Mouse (Mus musculus) CD4-positive, CD25-positive, alpha-beta regulatory T cell, adult 2 months (primary cell): Measurements from ENCODE around the gene Fam219b.

ENCODE experiments used
- DNase-seq: peaks from one replicate; pipeline ENCODE4 v3.0.0-alpha.2; 2012; ENCODE audit warnings: low read depth, low spot score

Gene Fam219b

DNA sequence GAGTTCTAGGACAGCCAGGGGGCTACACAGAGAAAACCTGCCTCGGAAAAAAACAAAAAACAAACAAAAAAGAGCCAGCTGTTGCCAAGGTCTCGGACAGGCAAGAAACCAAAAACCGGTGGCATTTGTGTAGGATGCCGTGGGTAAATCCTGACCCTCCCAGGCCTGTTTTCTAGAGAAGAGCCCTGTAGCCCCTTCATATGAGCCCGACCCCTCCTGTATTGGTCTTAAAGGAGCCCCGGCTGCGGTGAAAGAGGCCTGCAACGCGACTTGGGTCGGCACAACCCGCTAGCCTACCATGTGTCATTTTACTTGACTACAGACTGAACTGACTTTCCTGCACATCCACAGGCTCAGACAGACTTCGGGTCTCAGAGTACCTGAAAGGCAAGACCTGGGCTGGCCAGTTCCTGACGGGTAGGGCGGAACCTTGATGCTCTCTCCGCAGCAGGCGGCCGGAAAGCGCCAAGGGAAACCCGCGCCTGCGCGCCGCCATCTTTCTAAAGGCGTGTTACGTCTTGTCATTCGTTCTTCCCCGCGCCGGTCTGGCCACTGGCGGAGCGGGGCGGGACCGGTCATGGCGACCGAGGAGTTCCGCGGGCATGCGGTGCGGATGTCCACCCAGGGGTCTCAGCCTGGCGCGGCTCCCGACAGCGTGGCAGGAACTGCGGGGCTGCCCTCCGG, at the start of gene Fam219b:
Gene Fam219b, plus strand, starts transcription at position 485 of the 684 bp plus-strand sequence.
- DNase-seq, result peak; percentile 89

DNA sequence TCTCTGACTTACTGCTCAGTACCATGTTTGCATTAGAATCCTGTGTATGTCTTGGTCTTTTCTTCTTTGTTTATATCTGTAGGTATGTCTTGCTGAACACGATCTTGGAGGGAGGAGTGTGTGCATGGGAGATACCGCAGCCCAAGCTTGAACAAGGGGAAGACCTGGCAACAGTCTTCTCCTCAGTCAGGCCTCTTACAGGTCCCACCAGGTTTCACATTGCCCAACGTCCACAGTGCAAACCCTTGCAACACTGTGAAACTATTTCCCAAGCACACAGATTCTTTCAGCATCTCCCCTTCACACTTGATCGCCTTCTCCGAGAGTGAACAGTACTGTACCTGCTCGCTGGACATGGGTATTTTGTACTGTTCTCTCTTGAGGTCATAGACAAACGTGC, 49.5 kb upstream of the Fam219b start:
- no peak for DNase-seq

GRCm38 (mm10) chr9:57493532-57493931, 43.8 kb upstream of the Fam219b start:
- no peak for DNase-seq

DNA sequence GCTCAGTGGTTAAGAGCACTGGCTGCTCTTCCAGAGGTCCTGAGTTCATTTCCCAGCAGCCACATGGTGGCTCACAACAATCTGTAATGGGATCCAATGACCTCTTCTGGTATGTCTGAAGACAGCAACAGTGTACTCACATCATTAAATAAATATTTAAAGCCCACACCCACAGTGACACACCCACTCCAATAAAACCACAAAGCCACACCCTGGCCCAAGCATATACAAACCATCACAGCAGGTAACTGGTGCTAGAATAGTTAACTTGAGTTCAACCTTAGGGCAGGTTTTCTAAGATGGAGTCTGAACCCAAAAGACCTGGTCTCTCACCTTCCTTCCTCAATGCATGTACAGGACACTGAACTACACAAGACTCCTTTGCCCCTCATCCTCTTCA, 42.4 kb upstream of the Fam219b start:
- no peak for DNase-seq

GRCm38 (mm10) chr9:57497236-57497635, 40.1 kb upstream of the Fam219b start:
- no peak for DNase-seq

- no peak for DNase-seq
Measured at GRCm38 (mm10) chr9:57498536-57498935, 38.8 kb upstream of the Fam219b start.

DNA sequence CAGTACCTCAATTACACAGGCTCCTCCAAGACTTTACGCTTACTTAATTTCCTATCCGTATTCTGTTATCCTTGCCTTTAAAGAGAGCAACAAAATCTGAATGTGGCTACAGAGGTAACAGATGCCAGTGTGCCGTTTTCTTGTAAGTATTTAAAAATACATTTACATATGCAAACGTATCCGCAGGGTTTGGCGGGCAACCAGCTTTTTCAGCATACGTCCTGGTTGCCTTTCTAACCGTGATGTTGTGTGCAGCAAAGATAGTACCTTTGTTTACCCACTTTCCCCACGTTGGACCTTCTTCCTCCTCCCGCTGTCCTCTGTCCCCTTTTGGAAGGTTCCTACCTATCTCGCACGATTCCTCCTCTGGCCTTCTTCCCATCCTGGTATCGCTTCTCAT, 35.9 kb upstream of the Fam219b start:
- no peak for DNase-seq

- DNase-seq, result no peak
Measured at GRCm38 (mm10) chr9:57501861-57502260, 35.5 kb upstream of the Fam219b start.

DNA sequence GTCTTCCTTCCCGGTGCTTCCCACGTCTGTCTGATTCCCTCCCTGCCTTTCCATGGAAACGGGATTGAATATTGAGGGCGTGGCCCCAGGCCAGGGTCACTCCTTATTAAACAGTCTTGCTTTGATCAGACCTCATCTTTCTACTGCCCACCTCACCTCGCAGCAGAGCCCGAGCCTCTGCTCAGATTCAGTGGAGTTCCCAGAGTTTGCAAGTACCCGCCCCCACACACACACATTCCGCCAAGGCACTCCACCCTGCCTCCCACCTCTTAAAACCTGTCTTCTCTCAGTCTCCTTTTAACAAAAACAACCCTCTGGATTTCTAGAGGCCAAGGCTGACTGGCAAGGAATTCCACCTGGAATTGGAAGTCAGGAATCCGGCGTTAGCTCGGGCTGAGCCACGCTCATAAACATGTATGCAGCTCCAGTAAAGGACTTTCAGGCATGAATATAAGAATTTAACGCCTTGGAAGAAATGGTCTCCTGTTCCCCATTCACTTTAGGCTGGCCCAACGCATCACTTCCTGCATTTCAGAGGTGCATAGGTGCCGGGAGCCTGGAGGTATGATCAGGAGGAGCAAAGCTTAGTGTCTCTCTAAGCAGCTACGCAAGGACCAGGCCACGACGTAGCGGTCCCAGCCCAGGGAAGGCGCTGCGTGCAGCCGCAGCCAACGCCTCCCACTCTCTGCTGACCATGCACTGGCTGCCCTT, 34.3 kb upstream of the Fam219b start:
- DNase-seq, result no peak

DNA sequence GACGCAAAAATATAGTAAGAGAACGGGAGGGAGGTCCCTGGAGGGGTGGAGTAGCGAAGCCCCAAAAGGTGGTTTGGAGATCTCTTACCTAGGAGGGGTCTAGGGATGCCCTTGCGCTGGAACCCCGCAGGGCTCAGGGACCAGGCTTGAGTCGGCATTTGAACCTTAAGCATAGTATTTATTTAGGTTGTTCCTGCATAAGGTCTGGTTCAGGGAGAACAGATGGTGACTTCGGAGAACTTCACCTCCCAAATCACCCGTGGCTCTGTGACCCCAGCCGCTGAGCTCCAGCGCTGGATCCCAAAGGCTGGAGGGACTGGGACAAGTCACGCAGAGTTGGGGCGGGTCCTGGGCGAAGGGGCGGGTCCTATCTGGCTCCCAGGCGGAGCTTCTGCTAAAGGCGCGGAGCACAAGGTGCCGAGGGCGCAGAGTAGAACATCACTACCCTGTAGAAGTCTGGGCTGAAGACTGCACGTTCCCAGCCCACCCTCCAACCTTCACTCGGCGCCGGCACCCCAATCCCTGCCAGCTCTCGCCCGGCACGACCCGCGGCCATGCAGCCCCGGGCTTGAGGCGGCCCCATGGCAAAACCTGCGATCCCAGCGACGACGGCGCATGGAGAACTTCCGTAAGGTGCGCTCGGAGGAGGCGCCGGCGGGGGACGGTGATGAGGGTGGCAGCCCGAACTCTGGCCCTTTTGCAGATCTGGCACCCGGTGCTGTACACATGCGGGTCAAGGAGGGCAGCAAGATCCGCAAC, 33.5 kb upstream of the Fam219b start, which contains the start of gene Rpp25:
Gene Rpp25, plus strand, starts transcription at position 405 of the 759 bp plus-strand sequence.
- DNase-seq, result peak; percentile 25

- peak; percentile 71 for DNase-seq
Measured at GRCm38 (mm10) chr9:57504381-57504700, 33.0 kb upstream of the Fam219b start.

DNA sequence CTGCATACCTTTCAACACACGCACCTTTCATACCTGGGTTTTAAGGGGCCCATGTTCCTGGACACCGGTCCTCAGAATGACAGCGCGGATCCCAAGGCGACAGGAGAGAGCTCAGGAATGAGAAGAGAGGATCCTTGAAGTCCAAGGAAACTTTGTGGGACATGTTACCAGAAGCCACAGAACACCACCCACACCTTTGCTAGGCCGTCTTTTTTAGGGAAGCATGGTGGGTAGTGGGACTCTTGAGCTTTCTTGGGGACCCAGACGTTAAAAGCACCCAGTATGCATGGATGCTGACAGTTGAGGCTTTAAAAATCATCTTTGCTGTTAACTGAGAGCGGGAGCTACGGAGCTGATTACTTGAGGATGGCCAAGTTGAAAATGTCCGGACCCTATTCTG, 32.4 kb upstream of the Fam219b start:
- no peak for DNase-seq

GRCm38 (mm10) chr9:57505700-57506099, 31.6 kb upstream of the Fam219b start:
- DNase-seq, result no peak

DNA sequence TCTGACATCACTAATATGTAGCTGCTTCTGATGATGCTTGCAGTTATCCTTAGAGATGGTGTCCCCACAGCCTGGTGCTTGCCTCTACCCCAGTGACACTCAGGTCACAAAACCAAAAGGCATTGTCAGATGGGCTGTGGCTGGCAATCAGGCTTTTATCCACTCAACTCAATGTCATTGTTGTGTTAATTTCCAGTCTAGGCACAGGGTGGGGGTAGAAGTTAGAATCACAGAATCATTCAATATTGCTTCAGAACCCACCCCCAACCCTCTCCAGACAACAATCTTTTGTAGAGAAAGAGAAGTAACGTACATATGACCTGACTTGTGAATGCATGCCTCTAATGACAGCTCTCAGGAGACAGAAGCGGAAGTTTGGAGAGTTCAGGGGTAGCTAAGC, 26.8 kb upstream of the Fam219b start:
- no peak for DNase-seq

GRCm38 (mm10) chr9:57517113-57517512, 20.2 kb upstream of the Fam219b start:
- peak; percentile 87 for DNase-seq

GRCm38 (mm10) chr9:57520375-57521055, 16.8 kb upstream of the Fam219b start:
- no peak for DNase-seq

- peak; percentile 95 for DNase-seq
Measured at GRCm38 (mm10) chr9:57521056-57521911, 16.0 kb upstream of the Fam219b start, which contains the start of gene Cox5a. Cox5a (plus strand) TSS chr9:57521274.

- DNase-seq, result no peak
Measured at GRCm38 (mm10) chr9:57522114-57522860, 15.0 kb upstream of the Fam219b start.

GRCm38 (mm10) chr9:57522861-57523246, 14.5 kb upstream of the Fam219b start:
- DNase-seq, result no peak

GRCm38 (mm10) chr9:57523754-57524153, 13.6 kb upstream of the Fam219b start:
- peak; percentile 78 for DNase-seq
